13 mouse cellular contexts compared by ENCODE assay signal in the genomic region with DNA sequence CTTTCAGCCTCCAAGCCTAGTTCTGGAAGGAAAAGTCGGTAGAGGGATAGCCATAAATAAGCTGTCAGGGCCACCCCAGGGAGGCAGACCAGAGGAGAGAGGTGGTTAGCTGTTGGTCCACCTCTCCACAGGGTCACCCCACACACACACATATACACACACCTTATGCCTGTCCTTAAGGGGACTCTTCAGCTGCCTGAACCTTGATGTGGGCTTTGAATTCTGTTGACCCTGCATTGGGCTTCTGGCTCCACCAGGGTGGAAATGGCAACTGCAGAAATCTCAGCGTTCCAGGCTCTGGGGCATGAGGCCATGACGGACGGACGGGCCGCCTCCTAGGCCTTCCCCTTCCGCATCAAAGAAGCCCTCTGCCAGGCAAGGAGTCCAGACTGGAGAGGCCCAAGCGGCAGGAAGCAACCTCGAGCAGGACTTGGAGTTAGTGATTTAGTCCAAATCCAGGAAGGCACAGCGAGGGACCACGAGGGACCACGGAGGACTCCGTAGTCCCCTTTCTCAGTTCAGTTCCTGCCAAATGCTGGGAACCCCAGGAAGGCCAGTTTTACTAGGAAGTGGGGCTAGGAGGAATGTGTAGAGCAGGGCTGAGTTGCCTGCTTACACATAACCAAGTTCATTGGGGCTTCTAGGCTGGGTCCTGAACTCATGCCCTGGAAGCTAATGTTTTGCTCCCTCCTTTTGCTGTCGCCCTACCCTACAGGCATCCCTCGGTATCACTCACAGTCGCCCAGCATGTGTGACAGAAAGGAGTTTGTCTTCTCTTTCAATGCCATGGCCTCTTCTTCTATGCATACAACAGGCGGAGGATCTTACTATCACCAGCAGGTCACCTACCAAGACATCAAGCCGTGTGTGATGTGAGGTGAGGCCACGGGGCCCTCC. TPM values are rescaled to one million over a fixed set of nuclear protein-coding genes. Genes with fewer than 3 reads are reported as not detected.
DNase-seq lines count a peak whose midpoint lies in the region; ATAC-seq and TF ChIP-seq lines count a peak whose summit lies in the region.
"Had no signal": no experiment of that assay in that cellular context is flagged by ENCODE, and none has a peak within 500 bp of the region (broad histone marks: within the 10 kb centered on the region; RNA-seq: fewer than 3 reads in every experiment).

No protein-coding gene starts in this region.

- no peak for ATAC-seq in forebrain, embryonic 15.5 days (replicated peaks)
- no peak for ATAC-seq in lung, embryonic 14.5 days (ENCODE audit: insufficient read depth)
- no peak for ATAC-seq in liver, embryonic 13.5 days (ENCODE audit: low read depth)

- H3K4me3 ChIP-seq in forebrain, embryonic 10.5 days: peak overlapping the region; percentile 24
- no peak overlapping the region for H3K4me3 ChIP-seq in forebrain, embryonic 15.5 days
- H3K4me3 ChIP-seq in lung, embryonic 14.5 days (ENCODE audit: low read depth, low read length): peak overlapping the region; percentile 76
- H3K4me3 ChIP-seq in liver, embryonic 13.5 days (replicated peaks): peak overlapping the region; percentile 58
- H3K4me3 ChIP-seq in small intestine, adult 2 months (ENCODE audit: low read depth, low read length): peak overlapping the region; percentile 66
- H3K4me3 ChIP-seq: left cerebral cortex, adult 2 months had no signal

- TF ChIP-seq CTCF in lung, embryonic 14.5 days (IDR thresholded peaks at IDR 0.05; ENCODE audit: low read depth): no peak
- no peak for TF ChIP-seq CTCF in small intestine, adult 2 months (IDR thresholded peaks at IDR 0.05; ENCODE audit: extremely low read depth, insufficient read length, insufficient replicate concordance, low read depth, low read length)

- H3K27ac ChIP-seq in forebrain, embryonic 10.5 days: no peak overlapping the region
- H3K27ac ChIP-seq in forebrain, embryonic 15.5 days (replicated peaks): no peak overlapping the region
- peak overlapping the region; percentile 99 for H3K27ac ChIP-seq in lung, embryonic 14.5 days (ENCODE audit: low read depth)
- H3K27ac ChIP-seq in liver, embryonic 13.5 days: no peak overlapping the region
- peak overlapping the region; percentile 44 for H3K27ac ChIP-seq in small intestine, adult 2 months (ENCODE audit: insufficient read depth, low read depth, low read length)
- H3K27ac ChIP-seq: hindbrain, embryonic 14.5 days; left cerebral cortex, adult 2 months had no signal

- peaks cover 100% of the 10 kb centered on the region for H3K27me3 ChIP-seq in forebrain, embryonic 10.5 days (ENCODE audit: poor library complexity, severe bottlenecking)
- peaks cover 98% of the 10 kb centered on the region for H3K27me3 ChIP-seq in forebrain, embryonic 15.5 days
- H3K27me3 ChIP-seq in lung, embryonic 14.5 days (ENCODE audit: insufficient read depth, low read length): peaks cover 80% of the 10 kb centered on the region
- peaks cover 100% of the 10 kb centered on the region for H3K27me3 ChIP-seq in liver, embryonic 13.5 days
- peaks cover 62% of the 10 kb centered on the region for H3K27me3 ChIP-seq in small intestine, adult 2 months (ENCODE audit: control insufficient read depth, insufficient read depth, low read length)

- no peaks in the 10 kb centered on the region for H3K36me3 ChIP-seq in forebrain, embryonic 10.5 days (replicated peaks)
- H3K36me3 ChIP-seq in forebrain, embryonic 15.5 days: no peaks in the 10 kb centered on the region
- H3K36me3 ChIP-seq in lung, embryonic 14.5 days (ENCODE audit: insufficient read depth): peaks cover 44% of the 10 kb centered on the region
- no peaks in the 10 kb centered on the region for H3K36me3 ChIP-seq in liver, embryonic 13.5 days
- H3K36me3 ChIP-seq in small intestine, adult 2 months (ENCODE audit: control insufficient read depth, insufficient read depth, low read length): no peaks in the 10 kb centered on the region; the same call in 1 of the 2 replicates

- H3K9ac ChIP-seq in forebrain, embryonic 15.5 days (replicated peaks): no peak overlapping the region
- peak overlapping the region; percentile 87 for H3K9ac ChIP-seq in lung, embryonic 14.5 days
- H3K9ac ChIP-seq in liver, embryonic 13.5 days: peak overlapping the region; percentile 54
- H3K9ac ChIP-seq: hindbrain, embryonic 14.5 days had no signal

- WGBS in forebrain, embryonic 10.5 days: 2% methylated on average over 19 of the region's 19 CpGs
- WGBS in forebrain, embryonic 15.5 days: 7% methylated on average over 19 of the region's 19 CpGs
- WGBS in lung, embryonic 14.5 days: 10% methylated on average over 19 of the region's 19 CpGs
- WGBS in liver, embryonic 13.5 days (ENCODE audit: insufficient replicate concordance): 20% methylated on average over 19 of the region's 19 CpGs
- WGBS in small intestine, adult 2 months: 40% methylated on average over 19 of the region's 19 CpGs

- TF ChIP-seq POLR2A in small intestine, adult 2 months (IDR thresholded peaks at IDR 0.05; ENCODE audit: low read depth, low read length): no peak

- H3K9me3 ChIP-seq in forebrain, embryonic 10.5 days: no peaks in the 10 kb centered on the region
- H3K9me3 ChIP-seq in forebrain, embryonic 15.5 days: no peaks in the 10 kb centered on the region
- H3K9me3 ChIP-seq in lung, embryonic 14.5 days (ENCODE audit: low read depth, low read length): no peaks in the 10 kb centered on the region
- no peaks in the 10 kb centered on the region for H3K9me3 ChIP-seq in liver, embryonic 13.5 days (replicated peaks)

- peaks cover 55% of the 10 kb centered on the region for H3K4me1 ChIP-seq in forebrain, embryonic 10.5 days
- H3K4me1 ChIP-seq in forebrain, embryonic 15.5 days: peaks cover 29% of the 10 kb centered on the region
- peaks cover 8% of the 10 kb centered on the region for H3K4me1 ChIP-seq in lung, embryonic 14.5 days (ENCODE audit: insufficient read depth)
- H3K4me1 ChIP-seq in liver, embryonic 13.5 days (replicated peaks): peaks cover 8% of the 10 kb centered on the region; the same call in 1 of the 2 replicates
- peaks cover 3% of the 10 kb centered on the region; the same call in 1 of the 2 replicates for H3K4me1 ChIP-seq in small intestine, adult 2 months (ENCODE audit: control insufficient read depth, insufficient read depth, insufficient read length, low read length)

- DNase-seq in forebrain, embryonic 10.5 days (ENCODE audit: extremely low spot score, low spot score): peak; percentile 36
- peak; percentile 57 for DNase-seq in lung, embryonic 14.5 days
- no peak for DNase-seq in lung, postnatal 36 days
- no peak for DNase-seq in liver, embryonic 13.5 days
- DNase-seq in spleen, adult 18-20 months: no peak
- DNase-seq in ovary, adult 18-20 months (ENCODE audit: low spot score): no peak
- DNase-seq: cerebellum, postnatal 14 days; gastrocnemius, postnatal 25 days; kidney, postnatal 25 days had no signal

- H3K4me2 ChIP-seq in forebrain, embryonic 15.5 days (replicated peaks): no peak overlapping the region
- H3K4me2 ChIP-seq in lung, embryonic 14.5 days: peak overlapping the region; percentile 84
- H3K4me2 ChIP-seq in liver, embryonic 13.5 days: peak overlapping the region; percentile 28

RNA-seq across cellular contexts. Expression of a gene that starts 2.1 kb away (rescaled TPM):
- polyA plus RNA-seq in forebrain, embryonic 10.5 days (2016; fragmentation: Nextera tagmentation; extraction: Ambion mirVana): 2.5 and 2.9 TPM in 2 replicates
- polyA plus RNA-seq in forebrain, embryonic 15.5 days (2015; fragmentation: Nextera tagmentation; extraction: Ambion mirVana): 0.54 and 0.87 TPM in 2 replicates
- 167 and 180 TPM in 2 replicates for polyA plus RNA-seq in lung, embryonic 14.5 days (2014; fragmentation: Nextera tagmentation; extraction: Ambion mirVana)
- 5.6 and 5.9 TPM in 2 replicates for polyA plus RNA-seq in liver, embryonic 13.5 days (2015; fragmentation: Nextera tagmentation; extraction: Ambion mirVana)
- 28.2 and 49.6 TPM in 2 replicates for polyA plus RNA-seq in small intestine, adult 2 months (2012; rRNA removed)

RNA-seq across cellular contexts. Expression of a gene that starts 21.9 kb away (rescaled TPM):
- polyA plus RNA-seq in forebrain, embryonic 10.5 days (2016; fragmentation: Nextera tagmentation; extraction: Ambion mirVana): 69.1 and 69.5 TPM in 2 replicates
- polyA plus RNA-seq in forebrain, embryonic 15.5 days (2015; fragmentation: Nextera tagmentation; extraction: Ambion mirVana): 49.8 and 55.4 TPM in 2 replicates
- 57.6 and 63.1 TPM in 2 replicates for polyA plus RNA-seq in lung, embryonic 14.5 days (2014; fragmentation: Nextera tagmentation; extraction: Ambion mirVana)
- 25.6 and 26.9 TPM in 2 replicates for polyA plus RNA-seq in liver, embryonic 13.5 days (2015; fragmentation: Nextera tagmentation; extraction: Ambion mirVana)
- 22.6 and 23.4 TPM in 2 replicates for polyA plus RNA-seq in small intestine, adult 2 months (2012; rRNA removed)

RNA-seq across cellular contexts. Expression of a gene that starts 29.7 kb away (rescaled TPM):
- polyA plus RNA-seq in forebrain, embryonic 10.5 days (2016; fragmentation: Nextera tagmentation; extraction: Ambion mirVana): 4.6 and 6.1 TPM in 2 replicates
- polyA plus RNA-seq in forebrain, embryonic 15.5 days (2015; fragmentation: Nextera tagmentation; extraction: Ambion mirVana): 1.6 and 2.0 TPM in 2 replicates
- polyA plus RNA-seq in lung, embryonic 14.5 days (2014; fragmentation: Nextera tagmentation; extraction: Ambion mirVana): 1.1 and 1.9 TPM in 2 replicates
- polyA plus RNA-seq in liver, embryonic 13.5 days (2015; fragmentation: Nextera tagmentation; extraction: Ambion mirVana): 0.14 and 0.22 TPM in 2 replicates
- 0.53 and 0.63 TPM in 2 replicates for polyA plus RNA-seq in small intestine, adult 2 months (2012; rRNA removed)

RNA-seq across cellular contexts. Expression of a gene that starts 41.5 kb away (rescaled TPM):
- polyA plus RNA-seq in forebrain, embryonic 10.5 days (2016; fragmentation: Nextera tagmentation; extraction: Ambion mirVana): 0.76 and 0.79 TPM in 2 replicates
- polyA plus RNA-seq in forebrain, embryonic 15.5 days (2015; fragmentation: Nextera tagmentation; extraction: Ambion mirVana): 0.10 and 0.18 TPM in 2 replicates
- 6.8 and 7.9 TPM in 2 replicates for polyA plus RNA-seq in lung, embryonic 14.5 days (2014; fragmentation: Nextera tagmentation; extraction: Ambion mirVana)
- polyA plus RNA-seq in liver, embryonic 13.5 days (2015; fragmentation: Nextera tagmentation; extraction: Ambion mirVana): 0.13 and 0.14 TPM in 2 replicates
- polyA plus RNA-seq in small intestine, adult 2 months (2012; rRNA removed): 3.0 and 7.9 TPM in 2 replicates

Comparison
In these comparisons a context has a peak if more than half of its experiments do, and no peak if none do; other contexts are left out.
1. DNase-seq: peak in forebrain, embryonic 10.5 days (single experiment) and lung, embryonic 14.5 days (single experiment); none in lung, postnatal 36 days (single experiment), liver, embryonic 13.5 days (single experiment), spleen, adult 18-20 months (0 of 2) and ovary, adult 18-20 months (single experiment).
2. H3K27ac ChIP-seq: peak in lung, embryonic 14.5 days (single experiment) and small intestine, adult 2 months (single experiment); none in forebrain, embryonic 10.5 days (single experiment), forebrain, embryonic 15.5 days (single experiment) and liver, embryonic 13.5 days (single experiment).